Mouse (Mus musculus): ENCODE results near the gene Lamc2. TPM values are rescaled to one million over a fixed set of nuclear protein-coding genes. Genes with fewer than 3 reads are reported as not detected.

Gene Lamc2
- polyA plus RNA-seq, 1 experiment from 2014 or later, result 1.3 TPM

DNA sequence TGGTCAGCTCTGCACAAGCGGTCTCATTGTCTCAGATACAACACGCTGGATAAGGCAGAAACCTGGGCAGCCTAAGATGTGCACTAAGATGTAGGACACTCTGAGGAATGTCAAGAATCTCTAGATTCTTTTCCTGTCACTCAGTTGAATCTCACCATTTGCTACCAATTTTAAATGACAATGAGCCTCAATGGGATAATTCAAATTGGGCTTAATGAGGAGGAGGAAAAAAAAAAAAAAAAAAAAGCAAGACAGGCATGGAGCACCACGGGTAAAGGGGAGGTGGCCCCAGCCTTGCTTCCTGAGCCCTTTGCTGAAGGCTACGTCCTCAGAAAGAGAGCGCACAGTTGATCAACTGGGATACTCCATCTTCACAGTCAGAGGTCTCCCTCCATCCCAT, 93.1 kb downstream of the Lamc2 start:
- H3K27ac ChIP-seq (replicated peaks; ENCODE audit: low read depth, low read length), result no peak overlapping the region
- 0 out of 2 replicates have a peak, but pooled peaks cover 4% of the 10 kb centered on the region for H3K4me1 ChIP-seq (ENCODE audit: control insufficient read depth, insufficient read depth, low read length)
- H3K9me3 ChIP-seq (ENCODE audit: control insufficient read depth, low read length), result no peaks in the 10 kb centered on the region
- ATAC-seq (ENCODE audit: low FRiP score, low TSS enrichment) (no peak), DNase-seq (no peak)
- no peaks in the 10 kb centered on the region for H3K27me3 ChIP-seq (ENCODE audit: control insufficient read depth, insufficient read depth, low read length)
- WGBS, result 57% methylated on average over 5 of the region's 5 CpGs
- H3K9ac ChIP-seq (replicated peaks; ENCODE audit: low read length), result no peak overlapping the region
- no peak overlapping the region for H3K4me3 ChIP-seq (replicated peaks; ENCODE audit: low read depth, low read length)
- no peak overlapping the region for H3K4me2 ChIP-seq (ENCODE audit: low read length)
- H3K36me3 ChIP-seq (ENCODE audit: control insufficient read depth, insufficient read depth, low read length), result 0 out of 2 replicates have a peak, but pooled peaks cover 4% of the 10 kb centered on the region

DNA sequence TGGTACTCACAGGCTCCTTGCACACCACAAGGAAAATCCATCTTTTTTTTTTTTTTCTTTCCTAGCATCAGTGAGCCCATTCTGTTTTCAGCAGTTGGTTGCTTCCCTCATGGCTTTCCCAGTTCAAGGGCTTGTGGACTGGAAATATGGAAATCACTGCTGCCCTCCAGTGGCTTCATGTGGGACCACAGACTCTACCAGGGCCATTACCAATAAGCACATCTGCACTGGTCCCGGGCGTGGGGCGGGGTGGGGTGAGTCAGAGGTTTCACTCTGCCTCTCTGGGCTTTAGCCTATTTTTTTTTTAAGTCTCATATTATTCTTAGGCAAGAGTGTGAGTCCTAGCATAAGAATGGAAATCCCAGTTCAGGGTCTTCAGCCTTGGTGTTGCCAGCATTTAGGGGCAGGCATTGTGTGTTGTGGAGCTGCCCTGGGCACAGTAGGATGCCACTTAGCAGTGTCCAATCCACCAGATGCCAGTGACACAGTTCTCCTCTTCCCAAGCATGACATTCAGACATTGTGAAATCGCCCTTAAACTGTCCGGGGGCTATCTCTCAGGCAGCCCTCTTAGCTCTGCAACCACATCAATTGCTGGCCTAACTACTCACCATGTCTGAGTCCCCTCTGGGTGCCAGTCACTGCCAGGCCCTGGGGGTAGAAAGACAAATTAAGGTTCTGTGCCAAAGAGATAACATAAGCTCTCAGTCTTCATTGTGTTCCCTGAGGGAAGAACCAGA, 93.8 kb downstream of the Lamc2 start:
- Histone ChIP-seq H3K27me3 (ENCODE audit: control insufficient read depth, insufficient read depth, low read length) (no peaks in the 10 kb centered on the region), H3K4me3 (replicated peaks; ENCODE audit: low read depth, low read length) (no peak overlapping the region), H3K9ac (replicated peaks; ENCODE audit: low read length) (no peak overlapping the region), H3K27ac (replicated peaks; ENCODE audit: low read depth, low read length) (no peak overlapping the region), H3K36me3 (ENCODE audit: control insufficient read depth, insufficient read depth, low read length) (0 out of 2 replicates have a peak, but pooled peaks cover 4% of the 10 kb centered on the region), H3K4me1 (ENCODE audit: control insufficient read depth, insufficient read depth, low read length) (0 out of 2 replicates have a peak, but pooled peaks cover 4% of the 10 kb centered on the region), H3K4me2 (ENCODE audit: low read length) (no peak overlapping the region), H3K9me3 (ENCODE audit: control insufficient read depth, low read length) (no peaks in the 10 kb centered on the region)
- ATAC-seq (ENCODE audit: low FRiP score, low TSS enrichment) (no peak), DNase-seq (peak; percentile 82)
- WGBS, result 55% methylated on average over 5 of the region's 5 CpGs

DNA sequence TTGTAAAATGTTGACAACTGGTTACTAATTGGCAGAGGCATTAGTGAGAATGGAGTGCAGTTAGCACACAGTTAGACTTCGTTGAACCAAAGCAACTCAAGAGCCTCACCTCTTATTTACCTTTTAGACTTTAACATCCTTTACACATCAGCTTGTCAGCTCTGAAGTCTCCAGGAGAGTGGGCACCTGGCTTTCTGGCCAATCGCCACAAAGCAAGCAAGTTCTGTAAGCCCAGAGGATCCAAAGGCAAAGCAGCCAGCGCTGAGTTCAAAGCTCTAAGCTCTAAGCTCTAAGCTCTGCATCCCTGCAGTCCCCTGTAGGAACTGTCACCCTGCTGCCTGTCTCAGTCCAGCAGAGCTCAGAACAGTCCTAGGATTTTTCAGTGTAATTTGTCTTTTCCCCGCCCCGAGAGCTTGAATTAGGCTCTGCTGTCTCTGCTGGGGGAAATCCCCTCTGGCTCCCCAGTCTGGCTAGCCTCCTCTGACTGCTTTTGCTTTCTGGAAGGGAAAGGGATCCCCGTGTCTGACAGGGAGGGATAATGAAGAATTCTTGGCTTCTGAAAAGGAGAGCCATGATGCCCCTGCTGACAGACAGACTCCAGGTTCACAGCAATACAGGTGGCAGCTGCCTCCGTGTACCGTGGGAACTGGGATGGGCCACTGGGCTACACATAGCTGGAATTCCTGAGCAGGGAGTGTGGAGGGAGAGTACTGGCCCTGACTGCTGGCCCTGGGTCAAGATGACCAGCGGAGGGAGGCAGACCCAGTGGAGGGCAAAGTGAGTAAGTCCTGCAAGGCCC, 94.6 kb downstream of the Lamc2 start:
- H3K9me3 ChIP-seq (ENCODE audit: control insufficient read depth, low read length), result no peaks in the 10 kb centered on the region
- 29% methylated on average over 9 of the region's 9 CpGs for WGBS
- H3K9ac ChIP-seq (replicated peaks; ENCODE audit: low read length), result no peak overlapping the region

DNA sequence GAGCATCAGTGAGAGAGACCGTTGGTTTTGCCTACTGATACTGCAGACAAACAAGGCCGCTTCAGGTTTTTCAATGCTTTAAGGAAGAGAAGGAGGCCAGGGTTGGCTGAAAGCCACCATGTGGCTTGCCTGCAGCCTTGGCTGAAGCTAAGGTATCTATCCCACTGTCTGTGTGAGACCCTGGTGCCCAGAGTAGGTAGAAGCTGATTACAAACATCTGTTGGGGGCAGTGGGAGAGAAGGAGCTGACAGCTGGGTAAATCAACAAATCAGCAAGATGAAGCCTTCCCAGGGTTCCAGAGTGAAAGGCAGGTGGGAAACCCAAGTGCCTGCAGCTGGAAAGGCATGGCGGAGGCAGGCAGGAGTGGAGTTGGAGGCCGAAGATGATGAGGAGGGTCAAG, 95.4 kb downstream of the Lamc2 start:
- no peak overlapping the region for H3K9ac ChIP-seq (replicated peaks; ENCODE audit: low read length)
- H3K36me3 ChIP-seq (ENCODE audit: control insufficient read depth, insufficient read depth, low read length), result peaks cover 10% of the 10 kb centered on the region
- no peaks in the 10 kb centered on the region for H3K9me3 ChIP-seq (ENCODE audit: control insufficient read depth, low read length)
- WGBS, result 93% methylated on average over 4 of the region's 4 CpGs
- H3K4me2 ChIP-seq (ENCODE audit: low read length), result no peak overlapping the region
- ATAC-seq (ENCODE audit: low FRiP score, low TSS enrichment), result no peak
- DNase-seq, result no peak
- H3K27me3 ChIP-seq (ENCODE audit: control insufficient read depth, insufficient read depth, low read length), result no peaks in the 10 kb centered on the region
- no peak overlapping the region for H3K4me3 ChIP-seq (replicated peaks; ENCODE audit: low read depth, low read length)
- no peaks in the 10 kb centered on the region for H3K4me1 ChIP-seq (ENCODE audit: control insufficient read depth, insufficient read depth, low read length)
- H3K27ac ChIP-seq (replicated peaks; ENCODE audit: low read depth, low read length), result no peak overlapping the region

More for the DNA sequence above, 94.6 kb downstream of the Lamc2 start:
- Histone ChIP-seq H3K36me3 (ENCODE audit: control insufficient read depth, insufficient read depth, low read length) (peaks cover 6% of the 10 kb centered on the region; the same call in 1 of the 2 replicates), H3K27ac (replicated peaks; ENCODE audit: low read depth, low read length) (0 out of 2 replicates have a peak overlapping the region, but pooled peaks have one; percentile 6), H3K4me1 (ENCODE audit: control insufficient read depth, insufficient read depth, low read length) (0 out of 2 replicates have a peak, but pooled peaks cover 4% of the 10 kb centered on the region), H3K4me2 (ENCODE audit: low read length) (no peak overlapping the region), H3K4me3 (replicated peaks; ENCODE audit: low read depth, low read length) (no peak overlapping the region), H3K27me3 (ENCODE audit: control insufficient read depth, insufficient read depth, low read length) (no peaks in the 10 kb centered on the region)
- DNase-seq (no peak), ATAC-seq (ENCODE audit: low FRiP score, low TSS enrichment) (no peak)

DNA sequence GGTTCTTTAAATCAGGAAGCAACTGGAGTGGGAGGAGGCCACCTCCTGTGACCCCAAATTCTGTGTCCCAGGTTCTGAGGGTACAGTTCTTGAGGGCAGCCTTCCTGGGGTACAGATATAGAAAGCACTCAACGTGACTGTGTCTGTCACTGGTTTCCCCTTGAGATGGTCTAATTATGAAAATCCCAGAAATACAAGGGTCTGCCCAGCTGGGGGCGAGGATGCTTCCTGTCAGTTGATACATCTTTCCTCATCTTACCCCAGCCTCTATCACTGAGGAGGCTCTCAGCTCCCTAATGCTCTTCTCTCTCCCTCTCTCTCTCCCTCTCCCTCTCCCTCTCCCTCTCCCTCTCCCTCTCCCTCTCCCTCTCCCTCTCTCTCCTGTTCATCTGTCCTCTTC, 96.2 kb downstream of the Lamc2 start:
- DNase-seq (no peak), ATAC-seq (ENCODE audit: low FRiP score, low TSS enrichment) (no peak)
- H3K27ac ChIP-seq (replicated peaks; ENCODE audit: low read depth, low read length), result no peak overlapping the region
- H3K27me3 ChIP-seq (ENCODE audit: control insufficient read depth, insufficient read depth, low read length), result no peaks in the 10 kb centered on the region
- H3K4me3 ChIP-seq (replicated peaks; ENCODE audit: low read depth, low read length), result no peak overlapping the region
- WGBS, result 65% methylated on average over 2 of the region's 2 CpGs
- H3K36me3 ChIP-seq (ENCODE audit: control insufficient read depth, insufficient read depth, low read length), result peaks cover 10% of the 10 kb centered on the region
- H3K4me2 ChIP-seq (ENCODE audit: low read length), result no peak overlapping the region
- no peak overlapping the region for H3K9ac ChIP-seq (replicated peaks; ENCODE audit: low read length)
- H3K9me3 ChIP-seq (ENCODE audit: control insufficient read depth, low read length), result no peaks in the 10 kb centered on the region
- H3K4me1 ChIP-seq (ENCODE audit: control insufficient read depth, insufficient read depth, low read length), result no peaks in the 10 kb centered on the region

DNA sequence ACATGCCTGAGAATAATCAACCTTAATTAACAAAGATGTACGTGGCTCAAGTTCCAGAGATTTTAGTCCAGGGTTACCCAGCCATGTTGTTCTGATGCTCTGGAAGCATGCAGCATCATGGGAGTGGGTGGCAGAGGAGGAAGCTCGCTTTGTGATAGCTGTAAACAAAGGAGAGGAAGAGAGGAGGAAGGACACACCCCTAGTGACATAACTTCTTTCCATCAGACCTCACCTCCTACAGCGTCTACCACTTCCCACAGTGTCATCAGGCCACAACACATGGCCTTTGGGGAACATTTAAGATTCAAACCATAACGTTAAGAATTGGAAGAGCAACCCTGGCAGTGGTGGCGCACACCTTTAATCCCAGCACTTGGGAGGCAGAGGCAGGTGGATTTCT, 98.5 kb downstream of the Lamc2 start:
- no peak for ATAC-seq (ENCODE audit: low FRiP score, low TSS enrichment)
- H3K4me1 ChIP-seq (ENCODE audit: control insufficient read depth, insufficient read depth, low read length), result no peaks in the 10 kb centered on the region
- no peak overlapping the region for H3K9ac ChIP-seq (replicated peaks; ENCODE audit: low read length)
- no peak for DNase-seq
- peaks cover 13% of the 10 kb centered on the region for H3K36me3 ChIP-seq (ENCODE audit: control insufficient read depth, insufficient read depth, low read length)
- H3K9me3 ChIP-seq (ENCODE audit: control insufficient read depth, low read length), result 0 out of 2 replicates have a peak, but pooled peaks cover 3% of the 10 kb centered on the region
- no peak overlapping the region for H3K27ac ChIP-seq (replicated peaks; ENCODE audit: low read depth, low read length)
- H3K4me3 ChIP-seq (replicated peaks; ENCODE audit: low read depth, low read length), result no peak overlapping the region
- WGBS, result 87% methylated on average over 5 of the region's 5 CpGs
- H3K4me2 ChIP-seq (ENCODE audit: low read length), result no peak overlapping the region
- H3K27me3 ChIP-seq (ENCODE audit: control insufficient read depth, insufficient read depth, low read length), result no peaks in the 10 kb centered on the region

DNA sequence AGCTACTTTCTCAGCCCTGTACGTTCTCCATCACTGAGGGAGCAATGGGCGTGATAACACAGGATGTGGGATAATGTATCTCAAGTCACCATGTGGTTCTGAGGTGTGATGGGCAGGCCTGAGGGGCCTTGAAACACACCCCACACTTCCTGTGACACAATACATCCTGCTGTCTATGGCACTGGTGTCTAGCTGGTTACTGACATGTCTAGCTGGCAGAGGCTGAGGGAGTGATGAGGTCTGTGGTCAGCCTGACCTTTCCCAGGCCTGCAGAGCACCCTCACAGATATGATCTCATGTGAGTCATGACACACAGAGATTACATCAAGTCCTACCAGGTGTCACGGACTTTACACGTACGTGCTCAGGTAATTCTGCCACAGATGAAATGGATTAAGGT, 101.0 kb downstream of the Lamc2 start:
- Histone ChIP-seq H3K27me3 (ENCODE audit: control insufficient read depth, insufficient read depth, low read length) (no peaks in the 10 kb centered on the region), H3K4me3 (replicated peaks; ENCODE audit: low read depth, low read length) (no peak overlapping the region), H3K27ac (replicated peaks; ENCODE audit: low read depth, low read length) (no peak overlapping the region), H3K9ac (replicated peaks; ENCODE audit: low read length) (no peak overlapping the region), H3K9me3 (ENCODE audit: control insufficient read depth, low read length) (0 out of 2 replicates have a peak, but pooled peaks cover 3% of the 10 kb centered on the region), H3K4me2 (ENCODE audit: low read length) (no peak overlapping the region), H3K36me3 (ENCODE audit: control insufficient read depth, insufficient read depth, low read length) (peaks cover 10% of the 10 kb centered on the region), H3K4me1 (ENCODE audit: control insufficient read depth, insufficient read depth, low read length) (no peaks in the 10 kb centered on the region)
- DNase-seq (no peak), ATAC-seq (ENCODE audit: low FRiP score, low TSS enrichment) (no peak)
- WGBS, result 93% methylated on average over 5 of the region's 5 CpGs

DNA sequence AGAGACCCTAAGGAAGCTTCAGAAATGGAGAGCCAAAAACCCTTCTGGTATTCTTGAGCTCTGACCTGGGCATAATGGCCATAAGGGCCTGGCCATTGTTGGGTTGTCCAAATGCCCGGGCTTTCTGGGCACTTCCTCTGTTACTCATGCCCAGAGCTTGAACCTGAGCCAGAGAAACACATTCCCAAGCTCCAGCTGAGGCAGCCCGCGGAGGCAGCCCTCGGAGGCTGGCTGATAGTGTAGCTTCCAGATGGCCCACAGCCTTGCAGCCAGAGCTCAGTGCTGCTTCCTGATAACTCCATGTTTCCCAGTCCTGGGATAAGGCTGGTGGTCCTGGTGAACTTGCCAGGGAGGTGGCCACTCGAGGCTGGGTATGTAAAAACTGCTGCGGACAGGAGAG, 102.1 kb downstream of the Lamc2 start:
- ATAC-seq (ENCODE audit: low FRiP score, low TSS enrichment) (no peak), DNase-seq (no peak)
- Histone ChIP-seq H3K9me3 (ENCODE audit: control insufficient read depth, low read length) (0 out of 2 replicates have a peak, but pooled peaks cover 3% of the 10 kb centered on the region), H3K4me2 (ENCODE audit: low read length) (no peak overlapping the region), H3K4me1 (ENCODE audit: control insufficient read depth, insufficient read depth, low read length) (no peaks in the 10 kb centered on the region), H3K27me3 (ENCODE audit: control insufficient read depth, insufficient read depth, low read length) (no peaks in the 10 kb centered on the region), H3K36me3 (ENCODE audit: control insufficient read depth, insufficient read depth, low read length) (peaks cover 10% of the 10 kb centered on the region), H3K4me3 (replicated peaks; ENCODE audit: low read depth, low read length) (no peak overlapping the region), H3K9ac (replicated peaks; ENCODE audit: low read length) (no peak overlapping the region), H3K27ac (replicated peaks; ENCODE audit: low read depth, low read length) (no peak overlapping the region)
- 79% methylated on average over 6 of the region's 6 CpGs for WGBS

Data from midbrain, embryonic 14.5 days (tissue).